1 mouse cellular context compared by ENCODE assay signal in the genomic region with DNA sequence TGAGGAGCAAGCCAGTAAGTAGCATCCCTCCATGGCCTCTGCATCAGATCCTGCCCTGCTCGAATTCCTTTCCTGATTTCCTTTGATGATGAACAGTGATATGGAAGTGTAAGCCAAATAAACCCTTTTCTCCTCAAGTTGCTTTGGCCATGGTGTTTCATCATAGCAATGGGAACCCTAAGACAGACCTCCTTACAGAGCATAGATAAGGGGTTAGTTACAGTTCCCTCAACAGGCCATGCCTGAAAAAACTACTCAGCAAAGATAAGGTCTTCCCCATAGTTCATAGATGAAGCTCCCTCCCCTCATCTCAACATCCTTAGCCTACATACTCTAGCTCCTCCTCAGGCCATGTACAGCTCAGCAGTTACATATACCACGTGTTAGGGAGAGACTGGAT.
TF ChIP-seq lines count a peak whose summit lies in the region.

No protein-coding gene starts in this region.

TF ChIP-seq in MEL, 35 proteins besides CTCF, POLR2A, EP300 and RAD21 (continued from another document):
- TF ChIP-seq SMC3 (IDR thresholded peaks at IDR 0.05; ENCODE audit: low read depth, low read length) (0 out of 2 replicates have a peak, but pooled peaks have one; percentile 6), NELFE (IDR thresholded peaks at IDR 0.05; ENCODE audit: low read depth, low read length) (no peak), USF2 (IDR thresholded peaks at IDR 0.05; ENCODE audit: borderline replicate concordance in 1 of 2, insufficient read depth in 1 of 2, low read depth in 1 of 2, low read length in 2 of 2) (no peak), GATA1 (IDR thresholded peaks at IDR 0.05; ENCODE audit: low read depth, low read length) (peak; percentile 97), NRF1 (IDR thresholded peaks at IDR 0.05; ENCODE audit: insufficient read depth, low read depth, low read length, poor library complexity, severe bottlenecking) (no peak), CHD2 (IDR thresholded peaks at IDR 0.05; ENCODE audit: low read length) (no peak), POLR2AphosphoS5 (IDR thresholded peaks at IDR 0.05; ENCODE audit: borderline replicate concordance, low read depth, low read length) (no peak), TCF12 (IDR thresholded peaks at IDR 0.05; ENCODE audit: low read depth, low read length) (peak; percentile 71), E2F4 (IDR thresholded peaks at IDR 0.05; ENCODE audit: borderline replicate concordance, low read depth, low read length) (no peak), USF1 (IDR thresholded peaks at IDR 0.05; ENCODE audit: low read depth, low read length) (no peak), MAX (IDR thresholded peaks at IDR 0.05; ENCODE audit: low read length) (no peak), ZNF384 (IDR thresholded peaks at IDR 0.05; ENCODE audit: low read depth, low read length) (peak; percentile 71), MYB (IDR thresholded peaks at IDR 0.05; ENCODE audit: low read depth, low read length) (no peak), BHLHE40 (IDR thresholded peaks at IDR 0.05; ENCODE audit: borderline replicate concordance, low read depth, low read length) (peak; percentile 46; the same call in 1 of the 2 replicates), ZKSCAN1 (IDR thresholded peaks at IDR 0.05; ENCODE audit: low read depth, low read length) (no peak), TAL1 (IDR thresholded peaks at IDR 0.05; ENCODE audit: low read length) (peak; percentile 79), HCFC1 (IDR thresholded peaks at IDR 0.05; ENCODE audit: low read depth, low read length) (no peak), ETS1 (IDR thresholded peaks at IDR 0.05; ENCODE audit: low read depth, low read length) (peak; percentile 80), MXI1 (IDR thresholded peaks at IDR 0.05; ENCODE audit: low read depth, low read length) (peak; percentile 50; the same call in 1 of the 2 replicates), JUND (IDR thresholded peaks at IDR 0.05; ENCODE audit: low read depth, low read length) (no peak), CHD1 (IDR thresholded peaks at IDR 0.05; ENCODE audit: low read depth, low read length) (no peak), MYC (IDR thresholded peaks at IDR 0.05; ENCODE audit: low read depth, low read length) (peak; percentile 69; the same call in 1 of the 2 replicates), UBTF (IDR thresholded peaks at IDR 0.05; ENCODE audit: borderline replicate concordance, insufficient read depth, low read depth, low read length) (no peak), ELF1 (IDR thresholded peaks at IDR 0.05; ENCODE audit: low read depth, low read length) (no peak), ZC3H11A (IDR thresholded peaks at IDR 0.05; ENCODE audit: low read depth, low read length) (no peak), MEF2A (IDR thresholded peaks at IDR 0.05; ENCODE audit: extremely low read depth, insufficient replicate concordance, low read depth, low read length, poor library complexity, severe bottlenecking) (no peak), RCOR1 (IDR thresholded peaks at IDR 0.05; ENCODE audit: low read depth, low read length) (peak; percentile 58), SIN3A (IDR thresholded peaks at IDR 0.05; ENCODE audit: low read length) (0 out of 2 replicates have a peak, but pooled peaks have one; percentile 45), MAFK (IDR thresholded peaks at IDR 0.05; ENCODE audit: borderline replicate concordance, low read depth, low read length) (0 out of 2 replicates have a peak, but pooled peaks have one; percentile 58), POLR2AphosphoS2 (IDR thresholded peaks at IDR 0.05; ENCODE audit: low read length) (no peak), TBP (IDR thresholded peaks at IDR 0.05; ENCODE audit: low read depth, low read length) (0 out of 2 replicates have a peak, but pooled peaks have one; percentile 36), MAZ (IDR thresholded peaks at IDR 0.05; ENCODE audit: low read depth, low read length) (no peak)
